In genomic region chr5:137287953-137288743, GRCm38 (mm10) we compare ENCODE assay signal across 9 mouse cellular contexts. TPM values are rescaled to one million over a fixed set of nuclear protein-coding genes. Genes with fewer than 3 reads are reported as not detected.
A peak's percentile ranks its signal among the peaks of the same experiment; 100 is the strongest.
DNase-seq lines count a peak whose midpoint lies in the region; ATAC-seq and TF ChIP-seq lines count a peak whose summit lies in the region.
"Had no signal": no experiment of that assay in that cellular context is flagged by ENCODE, and none has a peak within 500 bp of the region (broad histone marks: within the 10 kb centered on the region; RNA-seq: fewer than 3 reads in every experiment).

No protein-coding gene starts in this region.

- no peaks in the 10 kb centered on the region for H3K4me1 ChIP-seq in heart, adult 2 months (ENCODE audit: control insufficient read depth, insufficient read depth, low read length)
- H3K4me1 ChIP-seq in MEL (ENCODE audit: control insufficient read depth in 1 of 2, insufficient read depth in 2 of 2, low read length in 2 of 2), result peaks cover 4 to 30% of the 10 kb centered on the region in 2 experiments
- H3K4me1 ChIP-seq in embryonic facial prominence, embryonic 14.5 days (ENCODE audit: control insufficient read depth, insufficient read depth, low read length), result peaks cover 24% of the 10 kb centered on the region
- H3K4me1 ChIP-seq in liver, embryonic 13.5 days (replicated peaks), result peaks cover 65% of the 10 kb centered on the region

- intact Hi-C loops in heart, adult 2 months (cut with DNase I), result loop anchor here (2.0 kb wide), 1 partner anchor 165 kb away; no protein-coding TSS in a partner anchor

- H3K9ac ChIP-seq in heart, adult 2 months (ENCODE audit: low read depth, low read length), result peak overlapping the region; percentile 64
- peak overlapping the region; percentile 86 for H3K9ac ChIP-seq in MEL (ENCODE audit: control insufficient read depth, low read depth, low read length, poor library complexity, severe bottlenecking)
- H3K9ac ChIP-seq in embryonic facial prominence, embryonic 14.5 days (ENCODE audit: low read depth, low read length), result peak overlapping the region; percentile 60
- H3K9ac ChIP-seq in liver, embryonic 13.5 days, result peak overlapping the region; percentile 94

- 1% methylated on average over 62 of the region's 65 CpGs for WGBS in heart, adult 2 months
- under 1% methylated on average over 37 of the region's 65 CpGs for WGBS in embryonic facial prominence, embryonic 14.5 days
- under 1% methylated on average over 59 of the region's 65 CpGs for WGBS in liver, embryonic 13.5 days (ENCODE audit: insufficient replicate concordance)

- H3K9me3 ChIP-seq in MEL (replicated peaks; ENCODE audit: insufficient read depth, low read length), result no peaks in the 10 kb centered on the region
- no peaks in the 10 kb centered on the region; the same call in 1 of the 2 replicates for H3K9me3 ChIP-seq in embryonic facial prominence, embryonic 14.5 days (ENCODE audit: control insufficient read depth, low read length)
- no peaks in the 10 kb centered on the region for H3K9me3 ChIP-seq in liver, embryonic 13.5 days (replicated peaks)

- H3K36me3 ChIP-seq in heart, adult 2 months (ENCODE audit: control insufficient read depth, insufficient read depth, low read length), result no peaks in the 10 kb centered on the region
- H3K36me3 ChIP-seq in MEL (ENCODE audit: control insufficient read depth in 1 of 2, insufficient read depth in 2 of 2, low read length in 2 of 2), result peaks cover 0 to 23% of the 10 kb centered on the region in 2 experiments; a peak in 2 of 4 replicates
- no peaks in the 10 kb centered on the region for H3K36me3 ChIP-seq in embryonic facial prominence, embryonic 14.5 days (ENCODE audit: control insufficient read depth, insufficient read depth, low read length)
- H3K36me3 ChIP-seq in liver, embryonic 13.5 days, result peaks cover 7% of the 10 kb centered on the region

- no peaks in the 10 kb centered on the region for H3K79me2 ChIP-seq in heart, adult 2 months (replicated peaks; ENCODE audit: control insufficient read depth, insufficient read depth, low read length)
- peaks cover 7% of the 10 kb centered on the region; the same call in 1 of the 2 replicates for H3K79me2 ChIP-seq in MEL (ENCODE audit: control insufficient read depth, insufficient read depth, low read length, poor library complexity)

- no peak for TF ChIP-seq CTCF in heart, adult 2 months (IDR thresholded peaks at IDR 0.05)
- TF ChIP-seq CTCF in MEL (IDR thresholded peaks at IDR 0.05 in 2 of 3, conservative IDR thresholded peaks at IDR 0.05 in 1 of 3; ENCODE audit: control insufficient read depth in 1 of 3, insufficient read depth in 1 of 3, low read depth in 2 of 3, low read length in 3 of 3, poor library complexity in 1 of 3, severe bottlenecking in 1 of 3), result no peak

- 0 out of 2 replicates have a peak, but pooled peaks have one; percentile 5 for ATAC-seq in embryonic facial prominence, embryonic 14.5 days (ENCODE audit: low read depth)
- peak; percentile 25 for ATAC-seq in inflammation-experienced regulatory T-cells, adult 6 months
- no peak for ATAC-seq in liver, embryonic 13.5 days (ENCODE audit: low read depth)
- ATAC-seq in erythroid progenitor cell, adult 5-6 weeks (replicated peaks; ENCODE audit: low FRiP score, poor library complexity, severe bottlenecking), result no peak

- no peak for TF ChIP-seq RAD21 in MEL (IDR thresholded peaks at IDR 0.05; ENCODE audit: low read depth, low read length)

- peak overlapping the region; percentile 34 for H3K4me3 ChIP-seq in heart, adult 2 months
- peak overlapping the region; percentile 70 to 89 for H3K4me3 ChIP-seq in MEL (ENCODE audit: control insufficient read depth in 1 of 2, insufficient read depth in 1 of 2, low read depth in 2 of 2, low read length in 2 of 2)
- peak overlapping the region; percentile 43 for H3K4me3 ChIP-seq in embryonic facial prominence, embryonic 14.5 days (ENCODE audit: low read depth, low read length)
- peak overlapping the region; percentile 83 for H3K4me3 ChIP-seq in liver, embryonic 13.5 days (replicated peaks)

- peak; percentile 38 to 60 for DNase-seq in heart, adult 2 months
- no peak for DNase-seq in heart, adult 9 months (ENCODE audit: low spot score in 2 of 2)
- peak; percentile 59 for DNase-seq in MEL (ENCODE audit: low read depth, low spot score)
- peak; percentile 12 for DNase-seq in embryonic facial prominence, embryonic 14.5 days (ENCODE audit: low spot score)
- DNase-seq in liver, embryonic 13.5 days, result peak; percentile 51
- peak; percentile 70 for DNase-seq in right cerebral cortex, postnatal 25 days

- peak overlapping the region; percentile 88 for H3K4me2 ChIP-seq in embryonic facial prominence, embryonic 14.5 days (ENCODE audit: low read depth, low read length)
- peak overlapping the region; percentile 100 for H3K4me2 ChIP-seq in liver, embryonic 13.5 days

- TF ChIP-seq POLR2A in heart, adult 2 months (IDR thresholded peaks at IDR 0.05; ENCODE audit: insufficient read depth, low read depth, low read length), result no peak
- TF ChIP-seq POLR2A in MEL (IDR thresholded peaks at IDR 0.05; ENCODE audit: control insufficient read depth in 1 of 2, insufficient read depth in 1 of 2, low read depth in 1 of 2, low read length in 2 of 2, poor library complexity in 1 of 2), result peak; percentile 41 to 47; a peak in 1 of 4 replicates

- H3K27me3 ChIP-seq in heart, adult 2 months (ENCODE audit: control insufficient read depth, insufficient read depth, low read length), result no peaks in the 10 kb centered on the region; the same call in 1 of the 2 replicates
- H3K27me3 ChIP-seq in MEL (ENCODE audit: control insufficient read depth in 1 of 2, insufficient read depth in 2 of 2, low read length in 2 of 2), result no peaks in the 10 kb centered on the region
- H3K27me3 ChIP-seq in embryonic facial prominence, embryonic 14.5 days (replicated peaks; ENCODE audit: control insufficient read depth, insufficient read depth, low read length), result peaks cover 55% of the 10 kb centered on the region
- peaks cover 20% of the 10 kb centered on the region for H3K27me3 ChIP-seq in liver, embryonic 13.5 days

- peak overlapping the region; percentile 36; the same call in 1 of the 2 replicates for H3K27ac ChIP-seq in heart, adult 2 months
- peak overlapping the region; percentile 75 for H3K27ac ChIP-seq in MEL (ENCODE audit: control insufficient read depth, low read depth, low read length)
- H3K27ac ChIP-seq in embryonic facial prominence, embryonic 14.5 days (replicated peaks; ENCODE audit: low read depth, low read length), result no peak overlapping the region
- peak overlapping the region; percentile 100 for H3K27ac ChIP-seq in liver, embryonic 13.5 days
- H3K27ac ChIP-seq: macrophage had no signal

- TF ChIP-seq EP300 in heart, adult 2 months (IDR thresholded peaks at IDR 0.05; ENCODE audit: insufficient read depth, low read depth, low read length), result no peak
- TF ChIP-seq EP300 in MEL (IDR thresholded peaks at IDR 0.05; ENCODE audit: low read depth in 1 of 2, low read length in 2 of 2), result no peak

RNA-seq across cellular contexts. Expression of gene Ache, which starts 0.8 kb away (rescaled TPM):
- total RNA-seq in heart, adult 2 months (2021), result 1 to 10 TPM; 1.5 to 2.2 TPM
- 3.5 and 4.9 TPM in 2 replicates for polyA plus RNA-seq in heart, adult 2 months (2012; rRNA removed)
- 3.4 and 7.0 TPM in 2 replicates for total RNA-seq in MEL (2012; rRNA removed)
- polyA plus RNA-seq in MEL (2012; ENCODE audit: insufficient read depth in 1 of 2, insufficient read length in 2 of 2, low read depth in 1 of 2, low replicate concordance in 2 of 2, missing spikeins in 1 of 2), result 10 to 100 TPM in 1 of 2 experiments, not detected in 1; 16.8 TPM
- polyA plus RNA-seq in embryonic facial prominence, embryonic 14.5 days (2014; fragmentation: Nextera tagmentation; extraction: Ambion mirVana), result 29.6 and 33.0 TPM in 2 replicates
- not detected for polyA plus RNA-seq in inflammation-experienced regulatory T-cells, adult 6 months (2017; shearing (Covaris generic))
- polyA plus RNA-seq in liver, embryonic 13.5 days (2015; fragmentation: Nextera tagmentation; extraction: Ambion mirVana), result 15.9 and 16.6 TPM in 2 replicates
- 261 and 288 TPM in 2 replicates for total RNA-seq in erythroid progenitor cell, adult 5-6 weeks (2015; ENCODE audit: low replicate concordance)
- total RNA-seq in erythroid progenitor cell, adult 5-6 weeks (2017; ENCODE audit: low replicate concordance), result 159 and 175 TPM in 2 replicates

RNA-seq across cellular contexts. Expression of gene Ufsp1, which starts 6.3 kb away (rescaled TPM):
- 1 to 10 TPM; 8.1 to 8.8 TPM for total RNA-seq in heart, adult 2 months (2021)
- polyA plus RNA-seq in heart, adult 2 months (2012; rRNA removed), result 11.8 and 12.8 TPM in 2 replicates
- 4.7 and 6.9 TPM in 2 replicates for total RNA-seq in MEL (2012; rRNA removed)
- polyA plus RNA-seq in MEL (2012; ENCODE audit: insufficient read depth in 1 of 2, insufficient read length in 2 of 2, low read depth in 1 of 2, low replicate concordance in 2 of 2, missing spikeins in 1 of 2), result 10 to 100 TPM in 1 of 2 experiments, not detected in 1; 16.1 TPM
- polyA plus RNA-seq in embryonic facial prominence, embryonic 14.5 days (2014; fragmentation: Nextera tagmentation; extraction: Ambion mirVana), result 11.1 and 12.3 TPM in 2 replicates
- polyA plus RNA-seq in inflammation-experienced regulatory T-cells, adult 6 months (2017; shearing (Covaris generic)), result 1 to 10 TPM in 2 of 3 experiments, under 1 TPM in 1; 0.32 to 2.0 (median 1.5) TPM
- 8.4 TPM in 2 replicates for polyA plus RNA-seq in liver, embryonic 13.5 days (2015; fragmentation: Nextera tagmentation; extraction: Ambion mirVana)
- 50.8 and 61.2 TPM in 2 replicates for total RNA-seq in erythroid progenitor cell, adult 5-6 weeks (2015; ENCODE audit: low replicate concordance)
- total RNA-seq in erythroid progenitor cell, adult 5-6 weeks (2017; ENCODE audit: low replicate concordance), result 27.8 and 30.2 TPM in 2 replicates

RNA-seq across cellular contexts. Expression of gene Srrt, which starts 19.3 kb away (rescaled TPM):
- 10 to 100 TPM; 60.5 to 66.4 TPM for total RNA-seq in heart, adult 2 months (2021)
- 63.9 and 74.2 TPM in 2 replicates for polyA plus RNA-seq in heart, adult 2 months (2012; rRNA removed)
- 235 and 291 TPM in 2 replicates for total RNA-seq in MEL (2012; rRNA removed)
- 100 to 1,000 TPM in 1 of 2 experiments, not detected in 1; 454 TPM for polyA plus RNA-seq in MEL (2012; ENCODE audit: insufficient read depth in 1 of 2, insufficient read length in 2 of 2, low read depth in 1 of 2, low replicate concordance in 2 of 2, missing spikeins in 1 of 2)
- polyA plus RNA-seq in embryonic facial prominence, embryonic 14.5 days (2014; fragmentation: Nextera tagmentation; extraction: Ambion mirVana), result 101 and 105 TPM in 2 replicates
- polyA plus RNA-seq in inflammation-experienced regulatory T-cells, adult 6 months (2017; shearing (Covaris generic)), result 10 to 100 TPM; 58.1 to 76.1 (median 61.2) TPM
- polyA plus RNA-seq in liver, embryonic 13.5 days (2015; fragmentation: Nextera tagmentation; extraction: Ambion mirVana), result 86.7 and 102 TPM in 2 replicates
- total RNA-seq in erythroid progenitor cell, adult 5-6 weeks (2015; ENCODE audit: low replicate concordance), result 235 and 247 TPM in 2 replicates
- 557 and 577 TPM in 2 replicates for total RNA-seq in erythroid progenitor cell, adult 5-6 weeks (2017; ENCODE audit: low replicate concordance)

RNA-seq across cellular contexts. Expression of gene Trip6, which starts 26.1 kb away (rescaled TPM):
- total RNA-seq in heart, adult 2 months (2021), result 10 to 100 TPM; 12.5 to 13.6 TPM
- polyA plus RNA-seq in heart, adult 2 months (2012; rRNA removed), result 23.5 and 24.2 TPM in 2 replicates
- 0.46 and 0.58 TPM in 2 replicates for total RNA-seq in MEL (2012; rRNA removed)
- polyA plus RNA-seq in MEL (2012; ENCODE audit: insufficient read depth in 1 of 2, insufficient read length in 2 of 2, low read depth in 1 of 2, low replicate concordance in 2 of 2, missing spikeins in 1 of 2), result 1 to 10 TPM in 1 of 2 experiments, not detected in 1; 2.1 TPM
- 72.3 and 88.9 TPM in 2 replicates for polyA plus RNA-seq in embryonic facial prominence, embryonic 14.5 days (2014; fragmentation: Nextera tagmentation; extraction: Ambion mirVana)
- polyA plus RNA-seq in inflammation-experienced regulatory T-cells, adult 6 months (2017; shearing (Covaris generic)), result 1 to 10 TPM; 1.4 to 1.7 (median 1.6) TPM
- 10.1 and 10.6 TPM in 2 replicates for polyA plus RNA-seq in liver, embryonic 13.5 days (2015; fragmentation: Nextera tagmentation; extraction: Ambion mirVana)
- total RNA-seq in erythroid progenitor cell, adult 5-6 weeks (2015; ENCODE audit: low replicate concordance), result 1.4 TPM in 1 of 2 replicates, not detected in the other
- 1.8 and 7.2 TPM in 2 replicates for total RNA-seq in erythroid progenitor cell, adult 5-6 weeks (2017; ENCODE audit: low replicate concordance)

RNA-seq across cellular contexts. Expression of gene Slc12a9, which starts 45.2 kb away (rescaled TPM):
- 1 to 10 TPM; 1.7 to 2.2 TPM for total RNA-seq in heart, adult 2 months (2021)
- 6.0 and 8.9 TPM in 2 replicates for polyA plus RNA-seq in heart, adult 2 months (2012; rRNA removed)
- total RNA-seq in MEL (2012; rRNA removed), result 7.1 and 8.8 TPM in 2 replicates
- polyA plus RNA-seq in MEL (2012; ENCODE audit: insufficient read depth in 1 of 2, insufficient read length in 2 of 2, low read depth in 1 of 2, low replicate concordance in 2 of 2, missing spikeins in 1 of 2), result 10 to 100 TPM in 1 of 2 experiments, not detected in 1; 12.1 TPM
- polyA plus RNA-seq in embryonic facial prominence, embryonic 14.5 days (2014; fragmentation: Nextera tagmentation; extraction: Ambion mirVana), result 8.6 and 8.8 TPM in 2 replicates
- 10 to 100 TPM in 2 of 3 experiments, 1 to 10 TPM in 1; 6.0 to 15.2 (median 11.0) TPM for polyA plus RNA-seq in inflammation-experienced regulatory T-cells, adult 6 months (2017; shearing (Covaris generic))
- 2.8 and 3.2 TPM in 2 replicates for polyA plus RNA-seq in liver, embryonic 13.5 days (2015; fragmentation: Nextera tagmentation; extraction: Ambion mirVana)
- total RNA-seq in erythroid progenitor cell, adult 5-6 weeks (2015; ENCODE audit: low replicate concordance), result 0.72 and 1.7 TPM in 2 replicates
- total RNA-seq in erythroid progenitor cell, adult 5-6 weeks (2017; ENCODE audit: low replicate concordance), result 0.15 and 0.64 TPM in 2 replicates

Comparison
In these comparisons a context has a peak if more than half of its experiments do, and no peak if none do; other contexts are left out.
1. DNase-seq: peak in heart, adult 2 months (2 of 2), MEL (single experiment), embryonic facial prominence, embryonic 14.5 days (single experiment), liver, embryonic 13.5 days (single experiment) and right cerebral cortex, postnatal 25 days (single experiment); none in heart, adult 9 months (0 of 2).
2. ATAC-seq: peak in embryonic facial prominence, embryonic 14.5 days (single experiment) and inflammation-experienced regulatory T-cells, adult 6 months (single experiment); none in liver, embryonic 13.5 days (single experiment) and erythroid progenitor cell, adult 5-6 weeks (single experiment).
3. Peak in every context shown above with its lines, with median percentiles within 50 percentile points of each other: H3K4me3 ChIP-seq and H3K9ac ChIP-seq.